Mouse (Mus musculus) liver, postnatal 0 days (tissue): ENCODE measurements around the gene Upk1a. TPM values are rescaled to one million over a fixed set of nuclear protein-coding genes. Genes with fewer than 3 reads are reported as not detected.
A peak's percentile ranks its signal among the peaks of the same experiment; 100 is the strongest.

Experiments used
- ATAC-seq: fragments of 200-750 bp; cut with Nextera tagmentation; 2 replicates; pipeline ENCODE4 v1.8.0; 2017; ENCODE audit warnings: mild to moderate bottlenecking, moderate library complexity
- DNase-seq: peaks from one replicate; pipeline ENCODE4 v3.0.0-alpha.2; 2016
- H3K27ac ChIP-seq: fragments of 300-500 bp; sonication (generic); 2 replicates; pipeline ENCODE4 v1.5.1; 2014; ENCODE audit warnings: antibody characterized with exemption, moderate library complexity, mild to moderate bottlenecking, low read depth
- H3K27me3 ChIP-seq: fragments of 300-500 bp; sonication (generic); 2 replicates; pipeline ENCODE4 v1.6.1; 2014; ENCODE audit warnings: low read length, control low read depth, mixed read lengths; ENCODE audit not compliant: insufficient read depth
- H3K36me3 ChIP-seq: fragments of 300-500 bp; sonication (generic); replicated peaks from 2 replicates; pipeline ENCODE4 v1.6.1; 2014; ENCODE audit warnings: mild to moderate bottlenecking, control low read depth, low read length, moderate library complexity, mixed read lengths; ENCODE audit not compliant: insufficient read depth
- H3K4me1 ChIP-seq: fragments of 300-500 bp; sonication (generic); 2 replicates; pipeline ENCODE4 v1.6.1; 2014; ENCODE audit warnings: antibody characterized with exemption, mild to moderate bottlenecking, control low read depth; ENCODE audit not compliant: insufficient read depth
- H3K4me2 ChIP-seq: fragments of 300-500 bp; sonication (generic); 2 replicates; pipeline ENCODE4 v1.6.1; 2014; ENCODE audit warnings: low read depth, mild to moderate bottlenecking, low read length, moderate library complexity, mixed read lengths
- H3K4me3 ChIP-seq: fragments of 300-500 bp; sonication (generic); 2 replicates; pipeline ENCODE4 v1.5.1; 2014; ENCODE audit warnings: low read depth, low read length
- H3K9ac ChIP-seq: fragments of 300-500 bp; sonication (generic); replicated peaks from 2 replicates; pipeline ENCODE4 v1.6.1; 2014; ENCODE audit warnings: mild to moderate bottlenecking, moderate library complexity
- H3K9me3 ChIP-seq: fragments of 300-500 bp; sonication (generic); 2 replicates; pipeline ENCODE4 v1.6.1; 2016; ENCODE audit warnings: mild to moderate bottlenecking, control low read depth, low read length, mixed read lengths
- CTCF ChIP-seq: sonication (generic); IDR thresholded peaks from 2 replicates; pipeline ENCODE4 v1.5.1; 2016; ENCODE audit warnings: antibody characterized with exemption, low read depth
- EP300 ChIP-seq: IDR thresholded peaks from 2 replicates; pipeline ENCODE4 v1.6.1; 2016; ENCODE audit warnings: antibody characterized with exemption, low read depth, mild to moderate bottlenecking
- WGBS: fragments of 180-500 bp; shearing (Covaris S2); extraction: QIAGEN DNeasy Blood & Tissue Kit; methylation state at CpG from one replicate; pipeline ENCODE4 v1.1.7; 2014; ENCODE audit not compliant: insufficient replicate concordance; 5-methylcytosine and 5-hydroxymethylcytosine counted together
- polyA plus RNA-seq: library from polyadenylated mRNA; unstranded; fragments of >200 nt; fragmentation: Nextera tagmentation; extraction: Ambion mirVana; gene quantifications from 2 replicates; pipeline ENCODE4 v1.2.1, GENCODE M21; 2015

Gene Upk1a
- polyA plus RNA-seq, 1 experiment from 2014 or later: 0.07 TPM

GRCm38 (mm10) chr7:30604944-30605343 lies 7.7 kb downstream of the Upk1a start:
- 81% methylated on average over 8 of the region's 8 CpGs for WGBS
- peaks cover 8% of the 10 kb centered on the region for H3K4me1 ChIP-seq
- ATAC-seq: no peak

GRCm38 (mm10) chr7:30604424-30604823 lies 8.2 kb downstream of the Upk1a start:
- DNase-seq: no peak
- no peak for ATAC-seq
- Histone ChIP-seq H3K4me2 (no peak overlapping the region), H3K9ac (no peak overlapping the region), H3K4me3 (no peak overlapping the region), H3K27ac (no peak overlapping the region), H3K27me3 (no peaks in the 10 kb centered on the region), H3K9me3 (no peaks in the 10 kb centered on the region), H3K4me1 (peaks cover 13% of the 10 kb centered on the region), H3K36me3 (no peaks in the 10 kb centered on the region)
- 51% methylated on average over 8 of the region's 8 CpGs for WGBS
- TF ChIP-seq CTCF (no peak), EP300 (no peak)

More at GRCm38 (mm10) chr7:30604944-30605343, 7.7 kb downstream of the Upk1a start:
- H3K36me3 ChIP-seq: no peaks in the 10 kb centered on the region
- H3K27ac ChIP-seq: no peak overlapping the region
- H3K4me3 ChIP-seq: no peak overlapping the region
- H3K4me2 ChIP-seq: no peak overlapping the region
- H3K9ac ChIP-seq: no peak overlapping the region
- H3K9me3 ChIP-seq: no peaks in the 10 kb centered on the region
- TF ChIP-seq CTCF (no peak), EP300 (no peak)
- H3K27me3 ChIP-seq: no peaks in the 10 kb centered on the region
- no peak for DNase-seq

- DNase-seq (no peak), ATAC-seq (no peak)
- Histone ChIP-seq H3K4me2 (no peak overlapping the region), H3K27ac (no peak overlapping the region), H3K9me3 (no peaks in the 10 kb centered on the region), H3K4me1 (peaks cover 13% of the 10 kb centered on the region), H3K9ac (no peak overlapping the region), H3K36me3 (no peaks in the 10 kb centered on the region), H3K4me3 (no peak overlapping the region), H3K27me3 (no peaks in the 10 kb centered on the region)
- WGBS: 53% methylated on average over 3 of the region's 3 CpGs
- no peak for TF ChIP-seq CTCF
- no peak for TF ChIP-seq EP300
Observed at GRCm38 (mm10) chr7:30602583-30602982, 10.1 kb downstream of the Upk1a start.

- ATAC-seq: no peak
- H3K27ac ChIP-seq: no peak overlapping the region
- TF ChIP-seq EP300: no peak
- no peak for TF ChIP-seq CTCF
- DNase-seq: no peak
- peaks cover 13% of the 10 kb centered on the region for H3K4me1 ChIP-seq
- H3K9ac ChIP-seq: no peak overlapping the region
- no peaks in the 10 kb centered on the region for H3K27me3 ChIP-seq
- WGBS: 70% methylated on average over 7 of the region's 7 CpGs
- H3K4me2 ChIP-seq: no peak overlapping the region
- H3K36me3 ChIP-seq: no peaks in the 10 kb centered on the region
- H3K9me3 ChIP-seq: no peaks in the 10 kb centered on the region
- H3K4me3 ChIP-seq: no peak overlapping the region
Observed at GRCm38 (mm10) chr7:30600651-30601050, 12.0 kb downstream of the Upk1a start.

- no peak overlapping the region for H3K27ac ChIP-seq
- 5% methylated on average over 16 of the region's 16 CpGs for WGBS
- H3K4me3 ChIP-seq: no peak overlapping the region
- no peaks in the 10 kb centered on the region for H3K36me3 ChIP-seq
- ATAC-seq (peak; percentile 99), DNase-seq (peak; percentile 92)
- peaks cover 13% of the 10 kb centered on the region for H3K4me1 ChIP-seq
- H3K27me3 ChIP-seq: no peaks in the 10 kb centered on the region
- TF ChIP-seq CTCF (no peak), EP300 (no peak)
- H3K4me2 ChIP-seq: peak overlapping the region; percentile 40
- no peaks in the 10 kb centered on the region for H3K9me3 ChIP-seq
- H3K9ac ChIP-seq: 0 out of 2 replicates have a peak overlapping the region, but pooled peaks have one; percentile 41
Observed at GRCm38 (mm10) chr7:30599933-30600353, 12.7 kb downstream of the Upk1a start.

GRCm38 (mm10) chr7:30598786-30599185 lies 13.9 kb downstream of the Upk1a start, which contains the start of gene Zbtb32:
TSS of gene Zbtb32 (minus strand) at chr7:30598909.
- 87% methylated on average over 12 of the region's 12 CpGs for WGBS
- peaks cover 16% of the 10 kb centered on the region for H3K4me1 ChIP-seq
- H3K9me3 ChIP-seq: no peaks in the 10 kb centered on the region
- peak within 1 kb of the TSS; percentile 40; the same call in 1 of the 2 replicates for H3K4me2 ChIP-seq
- no peaks in the 10 kb centered on the region for H3K36me3 ChIP-seq
- no peak within 1 kb of the TSS; the same call in 1 of the 2 replicates for H3K27ac ChIP-seq
- no peaks in the 10 kb centered on the region for H3K27me3 ChIP-seq
- H3K9ac ChIP-seq: 0 out of 2 replicates have a peak within 1 kb of the TSS, but pooled peaks have one; percentile 41
- DNase-seq: no peak
- no peak within 1 kb of the TSS for H3K4me3 ChIP-seq
- no peak for TF ChIP-seq EP300
- no peak for TF ChIP-seq CTCF
- ATAC-seq: no peak
